Mouse (Mus musculus) ovary, adult 18-20 months (tissue): ENCODE measurements around the gene Hscb.
A peak's percentile ranks its signal among the peaks of the same experiment; 100 is the strongest.

ENCODE experiments used
- DNase-seq: peaks from one replicate; pipeline ENCODE4 v3.0.0; 2022; ENCODE audit warnings: low spot score, mixed read lengths

Gene Hscb

GRCm38 (mm10) chr5:110781529-110782238 lies 57.9 kb downstream of the Hscb start:
- DNase-seq, result no peak

- DNase-seq, result no peak
Measured at GRCm38 (mm10) chr5:110780761-110781528, 58.6 kb downstream of the Hscb start.

- peak; percentile 86 for DNase-seq
Measured at GRCm38 (mm10) chr5:110779998-110780760, 59.4 kb downstream of the Hscb start, which contains the start of gene Pus1. Gene Pus1, minus strand, starts transcription at chr5:110780659.

GRCm38 (mm10) chr5:110779276-110779997 lies 60.1 kb downstream of the Hscb start:
- DNase-seq, result no peak
